Mouse (Mus musculus) yolk sac, embryonic 10.5 days (tissue): Measurements from ENCODE around the gene C2cd2l.
"Not testable (repeated sequence)": the region's sequence is repeated elsewhere in the genome, so short reads cannot be mapped to it uniquely, and the experiment has no call there.

Experiments used
- DNase-seq: peaks from one replicate; pipeline ENCODE4 v3.0.0-alpha.2; 2017; ENCODE audit warnings: low spot score

Gene C2cd2l

DNA sequence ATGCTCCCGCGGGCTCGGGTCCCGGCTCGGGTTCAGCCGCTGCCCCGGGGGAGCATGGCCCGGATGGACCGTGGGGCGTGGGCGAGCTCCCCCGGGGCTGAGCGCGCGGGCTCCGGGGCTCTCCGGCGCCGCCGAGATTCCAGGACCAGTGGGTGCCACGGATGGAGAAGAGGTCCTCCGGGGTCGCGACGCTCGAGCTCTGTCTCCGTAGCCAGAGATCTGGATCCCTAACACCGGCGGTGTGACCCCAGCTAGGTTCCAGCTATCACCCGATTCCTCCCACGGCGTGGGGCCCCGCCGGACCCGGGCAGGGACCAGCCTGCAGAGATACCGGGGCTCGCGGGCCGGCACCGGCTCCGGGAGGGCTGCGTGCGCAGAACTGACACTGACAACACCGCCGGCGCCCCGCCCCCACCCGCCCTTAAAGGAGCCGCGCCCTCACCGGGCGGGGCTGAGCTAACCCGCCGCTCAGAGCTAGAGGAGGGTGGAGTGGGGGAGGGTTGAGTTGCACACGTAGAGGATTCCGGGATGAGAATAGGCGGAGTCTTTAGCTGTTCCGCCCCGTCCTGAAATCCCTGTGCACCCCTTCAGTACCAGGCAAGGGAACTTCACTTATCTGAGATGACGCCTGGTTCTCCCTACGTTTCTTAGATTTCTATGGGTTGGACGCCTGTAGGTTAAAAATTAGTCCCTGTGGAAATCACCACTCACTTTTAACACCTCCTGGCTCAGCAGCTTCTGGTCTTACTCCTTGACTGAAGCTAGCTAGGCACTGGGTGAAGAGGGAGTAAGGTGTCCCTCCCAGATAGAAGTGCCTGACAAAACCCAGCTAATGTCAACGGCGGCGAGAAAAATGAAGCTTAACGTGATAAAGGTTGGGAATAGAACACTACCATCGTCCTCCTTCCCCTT is at the start of gene C2cd2l:
Gene C2cd2l (minus strand): TSS at position 399 of the 912 bp plus-strand sequence.
- DNase-seq: peak; percentile 96

DNA sequence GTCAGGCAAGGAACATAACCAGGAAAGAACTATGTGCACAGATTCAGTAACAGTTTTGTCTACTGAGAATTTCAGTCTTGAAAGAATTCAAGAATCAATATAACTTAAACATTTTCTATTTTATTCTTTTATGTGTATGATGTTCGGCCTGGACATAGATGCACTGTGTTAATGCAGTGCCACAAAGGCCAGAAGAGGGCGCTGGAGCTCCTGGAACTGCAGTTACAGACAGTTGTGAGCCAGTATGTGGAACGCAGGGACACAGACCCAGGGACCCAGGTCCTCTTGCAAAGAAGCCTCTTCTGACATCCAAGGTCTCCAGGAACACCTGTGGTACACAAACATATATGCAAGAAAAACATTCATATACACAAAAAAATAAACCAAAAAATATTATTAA is 44.4 kb upstream of the C2cd2l start:
- no peak for DNase-seq

DNA sequence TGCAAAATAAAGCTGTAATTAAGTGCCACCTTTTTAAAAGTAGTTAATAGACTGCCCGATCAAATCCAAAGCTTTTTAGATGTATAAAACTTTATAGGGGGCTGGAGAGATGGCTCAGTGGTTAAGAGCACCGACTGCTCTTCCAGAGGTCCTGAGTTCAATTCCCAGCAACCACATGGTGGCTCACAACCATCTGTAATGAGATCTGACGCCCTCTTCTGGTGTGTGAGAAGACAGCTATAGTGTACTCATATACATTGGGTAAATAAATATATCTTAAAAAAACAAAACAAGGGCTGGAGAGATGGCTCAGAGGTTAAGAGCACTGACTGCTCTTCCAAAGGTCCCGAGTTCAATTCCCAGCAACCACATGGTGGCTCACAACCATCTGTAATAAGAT is 41.8 kb upstream of the C2cd2l start:
- DNase-seq: not testable (repeated sequence)

DNA sequence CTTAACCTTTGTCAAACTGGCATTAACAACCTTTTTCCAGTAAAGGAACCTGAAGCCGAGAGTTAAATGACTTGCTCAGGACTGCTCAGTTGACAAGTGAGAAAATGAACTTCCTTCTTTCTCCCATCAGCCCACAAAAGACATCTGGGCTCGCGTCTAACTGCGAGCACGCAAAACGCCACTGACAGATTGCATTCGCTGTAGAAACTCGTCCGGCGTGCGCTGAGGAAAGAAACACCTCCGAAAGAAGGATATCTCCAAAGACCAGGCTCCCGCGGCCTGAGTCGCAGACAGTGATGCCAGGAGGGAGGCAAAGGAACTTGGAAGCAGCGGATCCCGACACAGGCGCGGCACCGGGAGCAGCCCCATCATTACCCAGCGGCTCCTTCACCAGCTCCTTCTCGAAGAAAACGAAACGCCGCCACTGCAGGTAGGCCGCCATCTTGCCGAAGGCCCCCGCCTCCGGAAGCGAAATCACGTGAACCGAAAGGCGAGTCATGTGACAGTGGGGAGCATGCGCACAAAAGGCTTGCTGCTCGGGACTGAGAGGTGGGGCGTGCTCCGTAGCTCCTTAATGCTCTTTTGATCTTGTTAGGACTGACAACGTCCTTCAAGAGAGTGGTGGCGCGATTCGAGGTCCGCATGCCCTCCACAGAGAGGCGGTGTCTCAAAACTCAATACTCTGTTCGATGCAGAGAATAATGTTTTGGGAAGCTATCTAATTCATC is 41.3 kb upstream of the C2cd2l start, which contains the start of gene Vps11:
Gene Vps11 (minus strand): TSS at position 481 of the 728 bp plus-strand sequence.
- DNase-seq: peak; percentile 96

DNA sequence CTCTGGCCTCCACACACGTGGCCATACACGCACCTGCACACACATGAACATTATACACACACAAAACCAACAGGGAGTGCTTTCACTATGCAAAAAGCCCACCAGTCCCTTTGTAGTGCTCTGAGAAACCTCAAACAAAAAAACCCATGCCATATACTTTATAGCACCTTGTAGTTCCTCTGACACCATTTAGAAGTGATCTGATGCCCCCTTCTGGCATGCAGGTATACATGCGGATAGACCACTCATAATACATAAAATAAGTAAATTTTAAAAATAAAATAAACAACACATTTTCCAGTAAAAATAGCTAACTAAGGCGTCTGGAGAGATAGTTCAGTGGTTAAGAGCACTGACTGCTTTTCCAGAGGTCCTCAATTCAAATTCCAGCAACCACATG is 37.1 kb upstream of the C2cd2l start:
- no peak for DNase-seq

DNA sequence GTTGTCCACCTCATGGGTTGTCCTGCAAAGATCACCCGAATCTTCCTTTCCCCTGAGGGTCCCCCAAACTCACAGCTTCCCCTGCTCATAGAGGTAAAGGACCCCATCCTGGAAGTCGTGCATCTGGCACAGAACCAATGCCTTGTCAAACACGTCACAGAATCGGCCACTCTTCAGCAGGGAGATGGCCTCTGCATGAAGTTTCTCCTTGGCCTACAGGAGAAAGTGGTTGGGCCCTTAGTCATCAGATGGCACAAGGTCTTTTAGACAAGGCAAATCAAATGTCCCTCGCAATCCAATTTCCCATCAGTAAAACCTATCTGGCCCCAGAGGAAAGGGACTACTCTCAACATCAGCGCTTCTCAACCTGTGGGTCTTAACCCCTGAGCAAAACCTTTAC is 33.1 kb upstream of the C2cd2l start:
- DNase-seq: no peak

DNA sequence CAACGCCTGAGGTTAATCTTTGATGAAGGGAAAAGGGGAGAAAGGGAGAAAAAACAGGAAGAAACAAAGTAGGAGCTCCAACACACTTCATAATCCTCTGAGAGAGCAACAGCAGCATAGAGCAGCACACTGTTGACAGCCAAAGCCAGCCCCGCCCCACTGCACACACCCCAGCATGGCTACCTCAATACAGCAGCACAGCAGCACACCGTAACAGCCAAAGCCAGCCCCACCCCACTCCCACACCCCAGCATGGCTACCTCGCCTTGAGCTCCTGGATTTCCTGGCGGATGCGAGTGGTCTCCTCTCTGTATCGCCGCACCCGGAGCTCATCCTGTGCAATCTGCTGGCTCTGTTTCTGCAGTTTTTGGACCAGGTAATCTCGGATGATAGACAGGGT is 32.3 kb upstream of the C2cd2l start:
- DNase-seq: no peak

DNA sequence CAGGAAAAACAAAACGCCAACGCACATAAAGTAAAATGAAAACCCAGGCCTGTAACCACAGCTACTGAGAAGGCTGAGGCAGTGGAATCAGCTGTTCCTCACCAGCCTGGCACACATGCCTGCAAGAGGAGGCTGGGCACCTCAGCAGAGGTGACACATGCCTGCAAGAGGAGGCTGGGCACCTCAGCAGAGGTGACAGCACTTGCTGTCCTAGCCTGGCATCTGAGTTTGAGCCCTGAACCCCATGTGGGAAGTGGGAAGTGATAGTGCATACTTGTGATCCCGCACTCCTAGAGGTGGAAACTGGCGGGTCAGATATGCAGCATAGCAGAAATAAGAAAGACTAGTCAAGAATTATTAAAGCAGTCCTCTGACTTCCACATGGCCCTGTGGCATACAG is 31.3 kb upstream of the C2cd2l start:
- DNase-seq: no peak

DNA sequence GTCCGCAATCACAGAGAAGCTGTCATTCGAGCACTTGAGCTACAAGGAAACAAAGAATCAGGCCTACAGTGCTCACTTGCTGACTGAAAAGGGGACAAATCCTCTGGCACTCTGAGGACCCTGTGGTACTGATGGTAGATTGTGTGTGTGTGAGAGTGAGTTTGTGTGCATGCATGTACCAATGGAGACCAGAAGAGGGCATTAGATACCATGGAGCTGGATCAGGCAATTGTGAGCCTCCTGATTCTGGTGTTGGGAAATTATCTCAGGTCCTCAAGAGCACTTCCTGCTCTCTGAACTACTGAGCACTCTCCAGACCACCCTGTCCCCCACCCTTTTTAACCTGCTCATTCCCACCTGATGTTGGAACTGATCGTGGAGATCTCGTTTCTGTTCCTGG is 28.5 kb upstream of the C2cd2l start:
- no peak for DNase-seq

DNA sequence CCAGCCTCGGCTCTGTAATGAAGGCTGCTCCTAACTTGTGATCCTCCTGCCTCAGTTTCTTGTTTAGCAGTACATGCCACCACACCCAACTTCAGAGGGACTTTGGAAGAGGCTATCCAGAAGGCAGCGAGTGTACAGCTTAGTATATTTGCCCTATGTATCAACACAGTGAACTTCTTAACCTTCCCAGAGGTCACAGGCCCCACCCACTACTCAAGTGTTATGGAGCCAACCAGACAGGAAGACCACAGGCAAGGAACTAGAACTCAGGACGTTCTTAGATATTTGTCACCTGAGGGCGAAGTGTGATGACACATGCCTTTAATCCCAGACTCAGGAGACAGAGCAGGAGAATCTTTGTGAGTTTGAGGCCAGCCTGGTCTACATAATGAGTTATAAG is 27.5 kb upstream of the C2cd2l start:
- no peak for DNase-seq

DNA sequence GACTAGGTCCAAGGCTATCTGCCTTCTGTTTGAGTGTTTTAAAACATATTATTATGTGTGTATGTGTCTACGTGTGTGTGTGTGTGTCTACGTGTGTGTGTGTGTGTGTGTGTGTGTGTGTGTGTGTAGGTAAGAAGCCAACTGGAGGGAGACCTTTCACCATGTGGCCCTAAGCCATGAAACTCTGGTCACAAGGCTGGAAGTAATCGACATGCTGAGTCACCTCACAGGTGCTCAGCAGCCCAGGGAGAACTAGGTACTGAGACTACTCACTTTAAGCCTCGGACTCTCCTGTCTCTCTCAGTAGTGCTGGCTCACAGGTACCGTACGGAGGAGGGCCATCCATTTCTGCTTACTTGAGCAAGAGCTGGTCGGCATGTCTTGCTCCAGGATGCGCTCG is 27.1 kb upstream of the C2cd2l start:
- peak; percentile 51 for DNase-seq

DNA sequence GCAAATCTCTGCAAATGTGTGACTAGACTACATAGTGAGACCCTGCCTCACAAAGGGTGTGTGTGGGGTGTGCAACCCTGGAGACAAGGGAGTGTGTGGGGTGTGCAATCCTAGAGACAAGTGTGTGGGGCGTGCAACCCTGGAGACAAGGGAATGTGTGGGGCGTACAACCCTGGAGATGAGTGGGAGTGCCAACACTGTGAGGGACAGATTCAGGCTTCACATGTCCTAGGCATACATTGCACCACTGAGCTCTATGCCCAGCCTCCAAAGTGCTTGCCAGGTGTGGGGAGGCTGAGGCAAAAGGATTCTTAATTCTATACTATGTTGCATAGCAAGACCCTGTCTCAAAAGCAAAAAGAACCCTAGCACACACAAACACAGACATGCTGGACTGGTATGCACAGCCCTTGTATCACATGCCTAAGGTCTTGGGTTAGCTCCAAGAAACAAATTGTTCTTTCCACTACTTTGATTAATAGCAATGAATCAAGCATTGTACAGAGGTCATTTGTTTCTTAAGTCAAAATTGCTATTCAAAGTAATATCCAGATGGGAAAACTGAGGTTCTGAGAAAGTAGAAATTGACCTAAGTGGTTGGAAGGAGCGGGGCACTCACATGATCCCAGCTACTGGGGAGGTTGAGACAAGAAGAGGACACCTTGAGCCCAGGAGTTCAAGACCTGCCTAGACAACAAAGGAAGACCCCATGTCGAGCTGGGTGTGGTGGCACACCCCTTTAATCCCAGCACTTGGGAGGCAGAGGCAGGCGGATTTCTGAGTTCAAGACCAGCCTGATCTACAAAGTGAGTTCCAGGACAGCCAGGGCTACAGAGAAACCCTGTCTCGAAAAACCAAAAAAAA is 25.7 kb upstream of the C2cd2l start:
- no peak for DNase-seq

DNA sequence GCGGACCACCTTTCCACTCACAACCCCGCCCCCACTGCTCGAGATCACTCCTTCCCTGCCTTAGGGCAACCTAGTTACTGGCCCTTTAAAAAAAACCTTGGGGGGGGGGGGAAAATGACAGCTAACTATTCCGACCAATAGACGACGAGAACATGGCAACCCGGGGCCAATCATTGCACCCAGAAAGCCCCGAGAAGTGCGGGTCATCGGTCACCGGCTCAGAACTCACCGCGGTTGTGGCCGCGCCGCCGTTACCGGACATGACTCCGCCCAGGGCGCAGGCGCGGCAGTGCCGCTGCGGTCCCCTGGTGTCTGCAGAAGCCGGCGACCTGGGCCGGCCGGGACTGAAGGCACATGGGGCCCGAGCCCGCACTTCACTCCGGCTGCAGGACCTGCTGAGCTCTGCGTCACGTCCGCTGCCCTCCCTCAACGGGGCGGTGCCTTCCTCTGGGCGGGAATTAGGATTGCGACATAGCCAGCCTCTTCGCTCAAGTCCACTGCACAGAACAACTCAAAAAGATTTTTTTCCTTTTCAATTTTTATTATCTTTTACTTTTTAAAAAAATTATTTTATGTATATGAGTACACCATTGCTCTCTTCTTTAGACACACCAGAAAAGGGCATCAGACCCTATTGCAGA is 23.8 kb upstream of the C2cd2l start, which contains the start of gene Hmbs:
Gene Hmbs (minus strand): TSS at position 448 of the 641 bp plus-strand sequence.
- DNase-seq: peak; percentile 98

DNA sequence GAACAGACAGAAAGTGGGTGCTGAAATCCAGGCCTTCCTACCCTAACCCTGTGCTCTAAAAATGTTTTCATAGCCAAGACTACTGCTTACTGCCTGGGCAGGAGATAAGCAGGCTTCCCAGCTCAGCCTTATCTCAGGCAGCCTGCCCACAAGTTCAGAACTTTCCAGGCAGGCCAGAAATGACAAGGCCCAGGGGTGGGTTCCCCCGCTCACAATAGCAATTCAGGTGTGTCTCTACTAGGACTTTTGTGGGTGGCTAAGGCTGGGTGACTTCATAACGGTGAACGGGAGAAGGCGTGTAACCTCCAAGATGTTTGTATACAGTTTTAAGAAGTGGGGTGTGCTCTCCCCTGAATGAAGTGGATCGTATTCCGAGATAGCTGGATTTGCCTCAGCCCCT is 23.2 kb upstream of the C2cd2l start:
- DNase-seq: no peak

DNA sequence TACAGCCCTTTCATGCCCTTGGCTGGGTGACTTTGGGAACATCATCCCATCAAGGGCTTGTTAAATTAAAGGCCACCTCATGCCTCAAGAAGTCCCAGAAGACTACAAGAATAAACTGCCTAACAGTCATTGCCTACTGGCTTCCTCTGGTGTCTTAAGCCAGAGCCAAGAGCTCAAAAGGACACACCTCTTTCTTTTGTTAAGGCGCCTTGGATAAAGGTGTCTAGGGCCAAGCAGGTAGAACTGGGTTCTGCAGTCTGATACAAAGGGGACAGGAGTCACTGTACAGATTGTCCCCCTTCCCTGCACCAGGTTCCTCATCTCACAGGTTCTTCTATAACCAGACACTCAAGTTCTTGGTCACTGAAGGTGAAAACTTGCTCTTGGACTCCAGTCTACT is 22.5 kb upstream of the C2cd2l start:
- no peak for DNase-seq

DNA sequence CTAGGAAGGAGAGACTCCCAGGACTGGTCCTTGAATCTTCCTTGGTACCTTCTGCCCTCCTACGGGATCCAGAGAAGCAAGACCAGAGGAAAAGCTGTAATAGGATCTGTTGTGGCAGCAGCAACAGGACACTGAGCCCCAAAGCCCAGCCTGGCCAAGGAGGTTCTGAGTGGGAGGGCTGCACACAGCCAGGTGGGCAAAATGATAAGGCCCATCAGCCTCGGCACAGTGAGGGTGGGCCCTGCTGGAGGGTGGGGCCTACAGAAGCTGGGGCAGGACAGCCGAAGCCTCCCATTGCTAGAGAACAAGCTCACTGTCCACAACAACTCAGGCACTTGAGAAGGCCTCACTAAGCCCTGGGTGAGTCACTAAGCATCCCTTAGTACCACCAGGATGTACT is 22.1 kb upstream of the C2cd2l start:
- DNase-seq: peak; percentile 41

DNA sequence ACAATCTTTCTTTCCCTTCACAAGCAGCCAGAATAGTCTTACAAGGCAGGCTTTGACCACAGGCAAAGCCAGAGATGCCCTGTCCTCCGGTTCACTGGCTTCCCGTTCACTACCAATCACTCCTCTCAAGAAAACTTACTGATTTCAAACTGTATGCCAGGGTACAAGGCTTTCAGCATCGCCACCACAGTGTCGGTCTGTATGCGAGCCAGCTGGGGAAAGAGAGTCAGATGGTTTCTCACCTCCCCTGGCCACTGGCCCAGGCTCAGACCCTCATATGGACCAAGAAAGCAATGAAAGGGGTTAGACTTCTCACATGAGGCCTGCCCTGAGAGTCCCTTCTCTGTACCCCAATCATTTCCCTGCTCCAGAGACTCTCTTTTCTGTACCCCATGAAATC is 21.4 kb upstream of the C2cd2l start:
- DNase-seq: no peak

DNA sequence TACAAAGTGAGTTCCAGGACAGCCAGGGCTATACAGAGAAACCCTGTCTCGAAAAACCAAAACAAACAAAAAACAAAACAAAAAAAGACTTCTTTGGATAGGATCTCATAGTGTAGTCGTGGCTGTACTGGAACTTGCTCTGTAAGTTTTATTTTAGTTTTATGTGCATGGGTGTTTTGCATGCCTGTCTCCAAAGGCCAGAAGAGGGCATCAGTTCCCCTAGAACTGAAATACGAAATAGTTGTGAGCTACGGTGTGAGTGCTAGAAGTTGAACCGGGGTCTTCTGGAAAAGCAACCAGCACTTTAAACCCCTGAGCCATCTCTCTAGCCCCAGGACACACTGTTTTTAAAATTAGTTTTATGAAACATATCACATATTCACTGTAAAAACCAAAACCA is 18.5 kb upstream of the C2cd2l start:
- DNase-seq: no peak

DNA sequence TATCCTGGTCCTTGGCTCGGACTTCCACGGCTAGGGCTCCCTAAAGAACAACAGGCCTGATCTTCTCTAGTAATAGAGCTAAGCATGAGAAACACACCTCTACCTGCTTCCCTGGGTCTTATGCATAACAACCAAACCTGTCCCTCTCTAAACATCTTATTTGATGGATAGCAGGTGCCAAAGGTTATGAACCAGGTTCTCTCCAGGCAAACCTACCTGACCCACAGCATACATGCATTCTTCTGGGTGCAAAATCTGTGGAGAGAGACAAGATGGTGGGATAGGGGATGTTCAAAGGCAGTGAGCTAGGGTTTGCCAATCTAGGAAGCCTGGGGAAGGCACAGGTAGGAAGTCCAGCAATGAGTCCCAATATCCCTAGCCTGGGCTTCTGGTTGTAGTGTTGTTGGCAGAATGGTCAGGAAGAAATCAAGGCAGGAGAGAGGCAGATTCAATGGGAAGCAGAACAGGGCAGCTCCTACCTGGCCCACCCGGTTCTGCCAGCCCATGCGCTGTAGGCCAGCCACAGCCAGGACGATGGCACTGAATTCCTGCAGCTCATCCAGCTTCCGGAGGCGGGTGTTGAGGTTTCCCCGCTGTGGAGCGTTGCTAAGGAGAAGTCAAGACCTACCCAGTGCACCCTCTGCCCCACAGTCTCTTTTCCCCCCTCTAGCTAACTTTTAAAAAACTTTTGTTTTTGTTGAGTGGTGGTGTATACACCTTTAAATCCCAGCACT is 17.5 kb upstream of the C2cd2l start:
- DNase-seq: no peak

DNA sequence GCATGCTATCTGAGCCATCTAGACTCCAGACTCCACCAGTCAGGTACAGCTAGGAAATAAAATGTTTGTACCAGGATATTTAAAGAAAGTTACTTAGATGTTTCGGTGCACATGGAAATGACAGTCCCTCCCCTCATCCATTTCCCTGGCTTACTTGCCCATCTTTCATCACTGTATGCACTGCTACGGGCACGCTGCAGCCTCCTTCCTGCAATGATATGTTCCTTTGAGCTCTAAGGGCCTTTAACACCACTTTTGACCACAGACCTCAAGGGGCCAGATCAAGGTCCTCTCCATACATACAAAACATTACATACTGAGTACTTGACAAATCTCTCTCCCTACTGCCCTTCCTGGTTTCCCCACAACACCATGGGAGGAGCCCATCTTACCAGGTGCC is 16.9 kb upstream of the C2cd2l start:
- DNase-seq: peak; percentile 18

DNA sequence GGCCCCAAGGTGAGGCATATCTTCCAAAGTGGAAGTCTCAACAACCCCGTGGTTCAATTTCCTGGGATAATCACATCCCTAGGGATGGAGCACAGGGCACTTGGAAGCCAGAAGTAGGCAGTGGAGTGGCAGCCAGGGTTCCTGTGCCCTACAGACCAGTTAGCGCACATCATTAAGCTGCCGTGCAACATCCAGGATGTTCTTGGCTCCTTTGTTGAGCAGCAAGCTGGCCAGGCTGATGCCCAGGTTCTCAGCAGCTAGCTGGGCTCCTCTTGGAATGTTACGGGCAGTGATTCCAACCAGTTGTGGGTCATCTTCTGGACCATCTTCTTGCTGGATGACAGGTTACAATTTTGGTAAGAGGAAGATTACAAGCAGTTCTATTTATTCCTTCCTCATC is 16.4 kb upstream of the C2cd2l start:
- not testable (repeated sequence) for DNase-seq
